Mouse (Mus musculus): Measurements from ENCODE around the gene Tead2. TPM values are rescaled to one million over a fixed set of nuclear protein-coding genes. Genes with fewer than 3 reads are reported as not detected.

Tead2 gene
- polyA plus RNA-seq, 1 experiment from 2014 or later: 111 TPM

GRCm38 (mm10) chr7:45263006-45263607 lies 47.6 kb downstream of the Tead2 start:
- no peak overlapping the region for H3K4me3 ChIP-seq (ENCODE audit: control insufficient read depth in 1 of 2, insufficient read depth in 1 of 2, low read depth in 1 of 2, low read length in 2 of 2)
- no peak for ATAC-seq (ENCODE audit: insufficient number of reproducible peaks, insufficient read depth, low FRiP score, low read depth)
- peak overlapping the region; percentile 74 to 80; a peak in 3 of 4 replicates for H3K27ac ChIP-seq (replicated peaks in 1 of 2; ENCODE audit: control insufficient read depth in 1 of 2, insufficient read depth in 1 of 2, low read depth in 2 of 2, low read length in 2 of 2)
- no peaks in the 10 kb centered on the region for H3K9me3 ChIP-seq (ENCODE audit: control insufficient read depth, low read length)
- peaks cover 25 to 26% of the 10 kb centered on the region in 2 experiments for H3K4me1 ChIP-seq (ENCODE audit: control insufficient read depth in 2 of 2, insufficient read depth in 2 of 2, low read length in 2 of 2)
- H3K36me3 ChIP-seq (ENCODE audit: control insufficient read depth, insufficient read depth, low read length): no peaks in the 10 kb centered on the region
- WGBS: 55% methylated on average over 7 of the region's 7 CpGs
- H3K27me3 ChIP-seq (ENCODE audit: control insufficient read depth, insufficient read depth, low read length): no peaks in the 10 kb centered on the region
- no peak overlapping the region for H3K9ac ChIP-seq (ENCODE audit: low read length)
- H3K4me2 ChIP-seq (ENCODE audit: low read length): no peak overlapping the region

GRCm38 (mm10) chr7:45264348-45264747 lies 48.8 kb downstream of the Tead2 start:
- Histone ChIP-seq H3K4me1 (ENCODE audit: control insufficient read depth in 2 of 2, insufficient read depth in 2 of 2, low read length in 2 of 2) (peaks cover 25 to 26% of the 10 kb centered on the region in 2 experiments), H3K9me3 (ENCODE audit: control insufficient read depth, low read length) (no peaks in the 10 kb centered on the region), H3K27ac (replicated peaks in 1 of 2; ENCODE audit: control insufficient read depth in 1 of 2, insufficient read depth in 1 of 2, low read depth in 2 of 2, low read length in 2 of 2) (no peak overlapping the region), H3K36me3 (ENCODE audit: control insufficient read depth, insufficient read depth, low read length) (no peaks in the 10 kb centered on the region), H3K4me2 (ENCODE audit: low read length) (no peak overlapping the region), H3K9ac (ENCODE audit: low read length) (no peak overlapping the region), H3K27me3 (ENCODE audit: control insufficient read depth, insufficient read depth, low read length) (no peaks in the 10 kb centered on the region), H3K4me3 (ENCODE audit: control insufficient read depth in 1 of 2, insufficient read depth in 1 of 2, low read depth in 1 of 2, low read length in 2 of 2) (no peak overlapping the region)
- WGBS: 66% methylated on average over 3 of the region's 3 CpGs
- no peak for ATAC-seq (ENCODE audit: insufficient number of reproducible peaks, insufficient read depth, low FRiP score, low read depth)

GRCm38 (mm10) chr7:45265518-45265917 lies 50.0 kb downstream of the Tead2 start:
- WGBS: 50% methylated on average over 1 of the region's 1 CpGs

GRCm38 (mm10) chr7:45272786-45273412 lies 57.3 kb downstream of the Tead2 start:
- H3K27ac ChIP-seq (replicated peaks in 1 of 2; ENCODE audit: control insufficient read depth in 1 of 2, insufficient read depth in 1 of 2, low read depth in 2 of 2, low read length in 2 of 2): no peak overlapping the region
- H3K9ac ChIP-seq (ENCODE audit: low read length): no peak overlapping the region
- H3K27me3 ChIP-seq (ENCODE audit: control insufficient read depth, insufficient read depth, low read length): peaks cover 8% of the 10 kb centered on the region; the same call in 1 of the 2 replicates
- H3K36me3 ChIP-seq (ENCODE audit: control insufficient read depth, insufficient read depth, low read length): no peaks in the 10 kb centered on the region
- no peak for ATAC-seq (ENCODE audit: insufficient number of reproducible peaks, insufficient read depth, low FRiP score, low read depth)
- no peak overlapping the region for H3K4me3 ChIP-seq (ENCODE audit: control insufficient read depth in 1 of 2, insufficient read depth in 1 of 2, low read depth in 1 of 2, low read length in 2 of 2)
- H3K9me3 ChIP-seq (ENCODE audit: control insufficient read depth, low read length): no peaks in the 10 kb centered on the region
- H3K4me2 ChIP-seq (ENCODE audit: low read length): no peak overlapping the region
- WGBS: 82% methylated on average over 10 of the region's 10 CpGs
- peaks cover 4 to 9% of the 10 kb centered on the region in 2 experiments; a peak in 3 of 4 replicates for H3K4me1 ChIP-seq (ENCODE audit: control insufficient read depth in 2 of 2, insufficient read depth in 2 of 2, low read length in 2 of 2)

More at GRCm38 (mm10) chr7:45265518-45265917, 50.0 kb downstream of the Tead2 start:
- Histone ChIP-seq H3K4me3 (ENCODE audit: control insufficient read depth in 1 of 2, insufficient read depth in 1 of 2, low read depth in 1 of 2, low read length in 2 of 2) (no peak overlapping the region), H3K4me2 (ENCODE audit: low read length) (no peak overlapping the region), H3K9me3 (ENCODE audit: control insufficient read depth, low read length) (no peaks in the 10 kb centered on the region), H3K27me3 (ENCODE audit: control insufficient read depth, insufficient read depth, low read length) (no peaks in the 10 kb centered on the region), H3K4me1 (ENCODE audit: control insufficient read depth in 2 of 2, insufficient read depth in 2 of 2, low read length in 2 of 2) (peaks cover 24 to 25% of the 10 kb centered on the region in 2 experiments), H3K9ac (ENCODE audit: low read length) (no peak overlapping the region), H3K27ac (replicated peaks in 1 of 2; ENCODE audit: control insufficient read depth in 1 of 2, insufficient read depth in 1 of 2, low read depth in 2 of 2, low read length in 2 of 2) (no peak overlapping the region), H3K36me3 (ENCODE audit: control insufficient read depth, insufficient read depth, low read length) (no peaks in the 10 kb centered on the region)
- ATAC-seq (ENCODE audit: insufficient number of reproducible peaks, insufficient read depth, low FRiP score, low read depth): no peak

GRCm38 (mm10) chr7:45273672-45274071 lies 58.1 kb downstream of the Tead2 start:
- 85% methylated on average over 8 of the region's 8 CpGs for WGBS
- Histone ChIP-seq H3K4me3 (ENCODE audit: control insufficient read depth in 1 of 2, insufficient read depth in 1 of 2, low read depth in 1 of 2, low read length in 2 of 2) (no peak overlapping the region), H3K9me3 (ENCODE audit: control insufficient read depth, low read length) (no peaks in the 10 kb centered on the region), H3K36me3 (ENCODE audit: control insufficient read depth, insufficient read depth, low read length) (no peaks in the 10 kb centered on the region), H3K27ac (replicated peaks in 1 of 2; ENCODE audit: control insufficient read depth in 1 of 2, insufficient read depth in 1 of 2, low read depth in 2 of 2, low read length in 2 of 2) (no peak overlapping the region), H3K4me1 (ENCODE audit: control insufficient read depth in 2 of 2, insufficient read depth in 2 of 2, low read length in 2 of 2) (peaks cover 4 to 9% of the 10 kb centered on the region in 2 experiments; a peak in 3 of 4 replicates), H3K4me2 (ENCODE audit: low read length) (no peak overlapping the region), H3K9ac (ENCODE audit: low read length) (no peak overlapping the region), H3K27me3 (ENCODE audit: control insufficient read depth, insufficient read depth, low read length) (peaks cover 8% of the 10 kb centered on the region; the same call in 1 of the 2 replicates)
- no peak for ATAC-seq (ENCODE audit: insufficient number of reproducible peaks, insufficient read depth, low FRiP score, low read depth)

GRCm38 (mm10) chr7:45277136-45277760 lies 61.7 kb downstream of the Tead2 start, which contains the start of gene Slc6a21:
Gene Slc6a21, plus strand, starts transcription at chr7:45277513.
- no peak within 1 kb of the TSS for H3K27ac ChIP-seq (replicated peaks in 1 of 2; ENCODE audit: control insufficient read depth in 1 of 2, insufficient read depth in 1 of 2, low read depth in 2 of 2, low read length in 2 of 2)
- peak within 1 kb of the TSS; percentile 41 to 49 for H3K4me3 ChIP-seq (ENCODE audit: control insufficient read depth in 1 of 2, insufficient read depth in 1 of 2, low read depth in 1 of 2, low read length in 2 of 2)
- H3K9me3 ChIP-seq (ENCODE audit: control insufficient read depth, low read length): no peaks in the 10 kb centered on the region
- H3K9ac ChIP-seq (ENCODE audit: low read length): peak within 1 kb of the TSS; percentile 62
- H3K27me3 ChIP-seq (ENCODE audit: control insufficient read depth, insufficient read depth, low read length): peaks cover 8% of the 10 kb centered on the region; the same call in 1 of the 2 replicates
- H3K36me3 ChIP-seq (ENCODE audit: control insufficient read depth, insufficient read depth, low read length): no peaks in the 10 kb centered on the region
- 7% methylated on average over 44 of the region's 44 CpGs for WGBS
- H3K4me2 ChIP-seq (ENCODE audit: low read length): peak within 1 kb of the TSS; percentile 80
- H3K4me1 ChIP-seq (ENCODE audit: control insufficient read depth in 2 of 2, insufficient read depth in 2 of 2, low read length in 2 of 2): peaks cover 3 to 4% of the 10 kb centered on the region in 2 experiments; a peak in 3 of 4 replicates
- ATAC-seq (ENCODE audit: insufficient number of reproducible peaks, insufficient read depth, low FRiP score, low read depth): no peak

All from heart, embryonic 14.5 days (tissue).